Mouse (Mus musculus) MEL (cell line): ENCODE data around the gene C130032M10Rik. TPM values are rescaled to one million over a fixed set of nuclear protein-coding genes. Genes with fewer than 3 reads are reported as not detected.

Experiments used
- DNase-seq: peaks from one replicate; pipeline ENCODE4 v3.0.0; 2011; ENCODE audit warnings: low read depth, low spot score
- H3K27ac ChIP-seq: 2 replicates; pipeline ENCODE4 v1.5.1; 2012; ENCODE audit warnings: low read depth, mild to moderate bottlenecking, control low read depth, low read length, moderate library complexity; ENCODE audit not compliant: control insufficient read depth
- H3K27me3 ChIP-seq, 2 experiments: fragments of 150-350 bp in 1 of 2; sonication (generic) in 1 of 2; 2 replicates each; pipeline ENCODE4 v1.6.1; 2012; ENCODE audit warnings: low read length in 2 of 2, mild to moderate bottlenecking in 2 of 2, improper control_type of control experiment in 1 of 2, moderate library complexity in 1 of 2; ENCODE audit not compliant: insufficient read depth in 2 of 2, control insufficient read depth in 1 of 2
- H3K36me3 ChIP-seq, 2 experiments: 2 replicates each; pipeline ENCODE4 v1.6.1; 2012 to 2014; ENCODE audit warnings: low read length in 2 of 2, improper control_type of control experiment in 1 of 2, inconsistent platforms in 1 of 2, mild to moderate bottlenecking in 1 of 2; ENCODE audit not compliant: insufficient read depth in 2 of 2, control insufficient read depth in 1 of 2
- H3K4me1 ChIP-seq, 2 experiments: fragments of 150-350 bp in 1 of 2; sonication (generic) in 1 of 2; 2 replicates each; pipeline ENCODE4 v1.6.1; 2012; ENCODE audit warnings: low read length in 2 of 2, improper control_type of control experiment in 1 of 2, mild to moderate bottlenecking in 1 of 2; ENCODE audit not compliant: insufficient read depth in 2 of 2, control insufficient read depth in 1 of 2
- H3K4me3 ChIP-seq, 2 experiments: fragments of 150-350 bp in 1 of 2; sonication (generic) in 1 of 2; 2 replicates each; pipeline ENCODE4 v1.5.1; 2012; ENCODE audit warnings: low read depth in 2 of 2, low read length in 2 of 2, mild to moderate bottlenecking in 2 of 2, moderate library complexity in 2 of 2, control low read depth in 1 of 2, improper control_type of control experiment in 1 of 2; ENCODE audit not compliant: control insufficient read depth in 1 of 2, insufficient read depth in 1 of 2
- H3K79me2 ChIP-seq: 2 replicates; pipeline ENCODE4 v1.6.1; 2012; ENCODE audit warnings: mild to moderate bottlenecking, low read length, moderate library complexity; ENCODE audit not compliant: control insufficient read depth, poor library complexity, insufficient read depth
- H3K9ac ChIP-seq: 2 replicates; pipeline ENCODE4 v1.6.1; 2012; ENCODE audit warnings: low read depth, mild to moderate bottlenecking, control low read depth, low read length, moderate library complexity; ENCODE audit not compliant: control insufficient read depth, poor library complexity, severe bottlenecking
- H3K9me3 ChIP-seq: fragments of 150-350 bp; sonication (generic); replicated peaks from 2 replicates; pipeline ENCODE4 v1.6.1; 2012; ENCODE audit warnings: mild to moderate bottlenecking, low read length, improper control_type of control experiment, moderate library complexity; ENCODE audit not compliant: insufficient read depth
- BHLHE40 ChIP-seq: IDR thresholded peaks from 2 replicates; pipeline ENCODE4 v1.6.1; 2012; ENCODE audit warnings: low read depth, mild to moderate bottlenecking, inconsistent platforms, low read length, improper control_type of control experiment, borderline replicate concordance
- CHD1 ChIP-seq: IDR thresholded peaks from 2 replicates; pipeline ENCODE4 v1.6.1; 2012; ENCODE audit warnings: low read depth, mild to moderate bottlenecking, inconsistent platforms, low read length, improper control_type of control experiment
- CTCF ChIP-seq, 3 experiments: IDR thresholded peaks in 2 of 3; conservative IDR thresholded peaks in 1 of 3; 2 replicates each; pipeline ENCODE4 v1.5.1; 2011 to 2012; ENCODE audit warnings: low read length in 3 of 3, low read depth in 2 of 3, mild to moderate bottlenecking in 2 of 3, improper control_type of control experiment in 1 of 3, inconsistent platforms in 1 of 3, mixed read lengths in 1 of 3, moderate library complexity in 1 of 3; ENCODE audit not compliant: control insufficient read depth in 1 of 3, insufficient read depth in 1 of 3, poor library complexity in 1 of 3, severe bottlenecking in 1 of 3
- ELF1 ChIP-seq: IDR thresholded peaks from 2 replicates; pipeline ENCODE4 v1.6.1; 2014; ENCODE audit warnings: low read depth, mild to moderate bottlenecking, inconsistent platforms, low read length, improper control_type of control experiment, moderate library complexity
- ETS1 ChIP-seq: IDR thresholded peaks from 2 replicates; pipeline ENCODE4 v1.6.1; 2012; ENCODE audit warnings: low read depth, mild to moderate bottlenecking, inconsistent platforms, low read length, improper control_type of control experiment, moderate library complexity
- GABPA ChIP-seq: IDR thresholded peaks from 2 replicates; pipeline ENCODE4 v1.6.1; 2012; ENCODE audit warnings: low read depth, mild to moderate bottlenecking, inconsistent platforms, low read length, improper control_type of control experiment, moderate library complexity
- KAT2A ChIP-seq: conservative IDR thresholded peaks from 2 replicates; pipeline ENCODE4 v1.6.1; 2012; ENCODE audit warnings: low read depth, low read length, improper control_type of control experiment, inconsistent platforms
- MAFK ChIP-seq: IDR thresholded peaks from 2 replicates; pipeline ENCODE4 v1.6.1; 2011; ENCODE audit warnings: low read depth, mild to moderate bottlenecking, low read length, improper control_type of control experiment, borderline replicate concordance
- MAX ChIP-seq: IDR thresholded peaks from 2 replicates; pipeline ENCODE4 v1.6.1; 2011; ENCODE audit warnings: low read length, improper control_type of control experiment
- MAZ ChIP-seq: IDR thresholded peaks from 2 replicates; pipeline ENCODE4 v1.6.1; 2012; ENCODE audit warnings: low read depth, mild to moderate bottlenecking, inconsistent platforms, low read length, improper control_type of control experiment
- MEF2A ChIP-seq: IDR thresholded peaks from 2 replicates; pipeline ENCODE4 v1.6.1; 2014; ENCODE audit warnings: low read depth, mild to moderate bottlenecking, inconsistent platforms, low read length, improper control_type of control experiment; ENCODE audit not compliant: poor library complexity, insufficient replicate concordance, severe bottlenecking; ENCODE audit errors: extremely low read depth
- MXI1 ChIP-seq: IDR thresholded peaks from 2 replicates; pipeline ENCODE4 v1.6.1; 2011; ENCODE audit warnings: mild to moderate bottlenecking, low read depth, low read length, improper control_type of control experiment
- MYB ChIP-seq: IDR thresholded peaks from 2 replicates; pipeline ENCODE4 v1.6.1; 2011; ENCODE audit warnings: mild to moderate bottlenecking, low read depth, low read length, improper control_type of control experiment
- MYC ChIP-seq: IDR thresholded peaks from 2 replicates; pipeline ENCODE4 v1.6.1; 2011; ENCODE audit warnings: low read depth, mild to moderate bottlenecking, low read length, improper control_type of control experiment, moderate library complexity
- NELFE ChIP-seq: IDR thresholded peaks from 2 replicates; pipeline ENCODE4 v1.6.1; 2011; ENCODE audit warnings: low read depth, low read length, improper control_type of control experiment
- NRF1 ChIP-seq: IDR thresholded peaks from 2 replicates; pipeline ENCODE4 v1.6.1; 2014; ENCODE audit warnings: low read depth, mild to moderate bottlenecking, inconsistent platforms, low read length, improper control_type of control experiment, moderate library complexity; ENCODE audit not compliant: poor library complexity, insufficient read depth, severe bottlenecking
- POLR2AphosphoS2 ChIP-seq: IDR thresholded peaks from 2 replicates; pipeline ENCODE4 v1.6.1; 2011; ENCODE audit warnings: low read length, improper control_type of control experiment
- RAD21 ChIP-seq: IDR thresholded peaks from 2 replicates; pipeline ENCODE4 v1.6.1; 2011; ENCODE audit warnings: mild to moderate bottlenecking, low read depth, low read length, improper control_type of control experiment
- SIN3A ChIP-seq: IDR thresholded peaks from 2 replicates; pipeline ENCODE4 v1.6.1; 2012; ENCODE audit warnings: low read length, improper control_type of control experiment, inconsistent platforms
- SMC3 ChIP-seq: IDR thresholded peaks from 2 replicates; pipeline ENCODE4 v1.6.1; 2011; ENCODE audit warnings: low read depth, low read length, improper control_type of control experiment
- TAL1 ChIP-seq: IDR thresholded peaks from 2 replicates; pipeline ENCODE4 v1.6.1; 2012; ENCODE audit warnings: mild to moderate bottlenecking, inconsistent platforms, low read length, moderate library complexity, mixed read lengths
- TBP ChIP-seq: IDR thresholded peaks from 2 replicates; pipeline ENCODE4 v1.8.0; 2011; ENCODE audit warnings: low read depth, low read length, improper control_type of control experiment
- TCF12 ChIP-seq: IDR thresholded peaks from 2 replicates; pipeline ENCODE4 v1.6.1; 2014; ENCODE audit warnings: low read depth, mild to moderate bottlenecking, inconsistent platforms, low read length, improper control_type of control experiment, moderate library complexity
- USF1 ChIP-seq: IDR thresholded peaks from 2 replicates; pipeline ENCODE4 v1.6.1; 2014; ENCODE audit warnings: low read depth, mild to moderate bottlenecking, inconsistent platforms, low read length, improper control_type of control experiment, moderate library complexity
- USF2 ChIP-seq, 2 experiments: IDR thresholded peaks; 2 replicates each; pipeline ENCODE4 v1.6.1; 2011 to 2012; ENCODE audit warnings: improper control_type of control experiment in 2 of 2, low read length in 2 of 2, borderline replicate concordance in 1 of 2, inconsistent platforms in 1 of 2, low read depth in 1 of 2, mild to moderate bottlenecking in 1 of 2; ENCODE audit not compliant: insufficient read depth in 1 of 2
- ZC3H11A ChIP-seq: IDR thresholded peaks from 2 replicates; pipeline ENCODE4 v1.6.1; 2012; ENCODE audit warnings: low read depth, mild to moderate bottlenecking, inconsistent platforms, low read length, improper control_type of control experiment
- ZMIZ1 ChIP-seq: IDR thresholded peaks from 2 replicates; pipeline ENCODE4 v1.6.1; 2012; ENCODE audit warnings: low read depth, mild to moderate bottlenecking, inconsistent platforms, low read length, improper control_type of control experiment, moderate library complexity
- ZNF384 ChIP-seq: IDR thresholded peaks from 2 replicates; pipeline ENCODE4 v1.6.1; 2012; ENCODE audit warnings: low read depth, mild to moderate bottlenecking, inconsistent platforms, low read length, improper control_type of control experiment
- polyA plus RNA-seq, 2 experiments: library from polyadenylated mRNA; stranded (reverse) in 1 of 2; unstranded in 1 of 2; fragments of >175 nt in 1 of 2; fragments of >200 nt in 1 of 2; gene quantifications; 2 replicates each; pipeline versions ENCODE4 v1.2.1 to v1.2.4; 2012; ENCODE audit warnings: low replicate concordance in 2 of 2, low read depth in 1 of 2; ENCODE audit not compliant: insufficient read length in 2 of 2, insufficient read depth in 1 of 2, missing spikeins in 1 of 2
- total RNA-seq: library from RNA; depleted of rRNA; stranded (reverse); fragments of 300-350 nt; gene quantifications from 2 replicates; pipeline ENCODE4 v1.2.3, GENCODE M21; 2012

The C130032M10Rik gene
- total and polyA plus RNA-seq, 3 experiments = not detected

- TF ChIP-seq BHLHE40 (no peak), ZNF384 (no peak), ELF1 (no peak), ZC3H11A (no peak), TBP (no peak), MYC (no peak), NRF1 (no peak), KAT2A (no peak), MXI1 (no peak), GABPA (no peak), ZMIZ1 (no peak), CHD1 (no peak), ETS1 (no peak), USF1 (no peak), USF2 (IDR thresholded peaks at IDR 0.05; ENCODE audit: borderline replicate concordance in 1 of 2, insufficient read depth in 1 of 2, low read depth in 1 of 2, low read length in 2 of 2) (no peak), SMC3 (no peak)
- no peak overlapping the region for H3K9ac ChIP-seq
- H3K79me2 ChIP-seq = no peaks in the 10 kb centered on the region
- H3K4me1 ChIP-seq = no peaks in the 10 kb centered on the region
- no peak overlapping the region for H3K27ac ChIP-seq
- H3K9me3 ChIP-seq = no peaks in the 10 kb centered on the region
- DNase-seq = no peak
- H3K27me3 ChIP-seq = no peaks in the 10 kb centered on the region
- no peaks in the 10 kb centered on the region for H3K36me3 ChIP-seq
- H3K4me3 ChIP-seq = no peak overlapping the region
Observed at GRCm38 (mm10) chr9:114522501-114522900, 7.0 kb downstream of the C130032M10Rik start.

- Histone ChIP-seq H3K4me1 (no peaks in the 10 kb centered on the region), H3K4me3 (no peak overlapping the region), H3K9me3 (no peaks in the 10 kb centered on the region), H3K27ac (no peak overlapping the region), H3K36me3 (no peaks in the 10 kb centered on the region), H3K79me2 (no peaks in the 10 kb centered on the region), H3K9ac (no peak overlapping the region), H3K27me3 (no peaks in the 10 kb centered on the region)
- TF ChIP-seq MYB = no peak
- no peak for TF ChIP-seq TCF12
- TF ChIP-seq MAFK = no peak
- TF ChIP-seq NELFE = no peak
- TF ChIP-seq ETS1 = no peak
- no peak for TF ChIP-seq MAX
- TF ChIP-seq POLR2AphosphoS2 = no peak
- no peak for TF ChIP-seq CTCF (IDR thresholded peaks at IDR 0.05 in 2 of 3, conservative IDR thresholded peaks at IDR 0.05 in 1 of 3; ENCODE audit: control insufficient read depth in 1 of 3, insufficient read depth in 1 of 3, low read depth in 2 of 3, low read length in 3 of 3, poor library complexity in 1 of 3, severe bottlenecking in 1 of 3)
- no peak for TF ChIP-seq CHD1
- no peak for TF ChIP-seq TAL1
- no peak for TF ChIP-seq MAZ
- TF ChIP-seq SIN3A = no peak
- TF ChIP-seq MEF2A = no peak
- no peak for TF ChIP-seq BHLHE40
- no peak for TF ChIP-seq RAD21
- DNase-seq = no peak
Observed at GRCm38 (mm10) chr9:114525073-114525633, 9.7 kb downstream of the C130032M10Rik start.
